Mouse (Mus musculus) testis, adult 2 months (tissue): ENCODE measurements around the gene Uba5. TPM values are rescaled to one million over a fixed set of nuclear protein-coding genes. Genes with fewer than 3 reads are reported as not detected.

Experiments used
- H3K27ac ChIP-seq: fragments of 200-500 bp; 2 replicates; pipeline ENCODE4 v1.5.1; 2012; ENCODE audit warnings: low read depth, low read length; ENCODE audit not compliant: control insufficient read depth, insufficient read depth
- H3K27me3 ChIP-seq: fragments of 200-500 bp; 2 replicates; pipeline ENCODE4 v1.6.1; 2012; ENCODE audit warnings: mild to moderate bottlenecking, low read length, moderate library complexity; ENCODE audit not compliant: control insufficient read depth, insufficient read depth
- H3K36me3 ChIP-seq: fragments of 200-500 bp; 2 replicates; pipeline ENCODE4 v1.6.1; 2012; ENCODE audit warnings: mild to moderate bottlenecking, low read length; ENCODE audit not compliant: control insufficient read depth, insufficient read depth
- H3K4me1 ChIP-seq: fragments of 200-500 bp; 2 replicates; pipeline ENCODE4 v1.6.1; 2012; ENCODE audit warnings: low read length; ENCODE audit not compliant: control insufficient read depth, insufficient read depth
- H3K4me3 ChIP-seq: fragments of 200-500 bp; 2 replicates; pipeline ENCODE4 v1.5.1; 2012; ENCODE audit warnings: low read depth, mild to moderate bottlenecking, low read length, moderate library complexity, mixed read lengths; ENCODE audit not compliant: control insufficient read depth
- CTCF ChIP-seq: fragments of 200-500 bp; IDR thresholded peaks from 2 replicates; pipeline ENCODE4 v1.5.1; 2012; ENCODE audit warnings: low read depth, mild to moderate bottlenecking, inconsistent platforms, low read length, moderate library complexity; ENCODE audit not compliant: control insufficient read depth, insufficient read depth, insufficient replicate concordance
- POLR2A ChIP-seq: fragments of 200-500 bp; IDR thresholded peaks from 2 replicates; pipeline ENCODE4 v1.6.1; 2012; ENCODE audit warnings: low read depth, mild to moderate bottlenecking, inconsistent platforms, low read length, moderate library complexity; ENCODE audit not compliant: control insufficient read depth
- polyA plus RNA-seq: library from polyadenylated mRNA; depleted of rRNA; stranded (reverse); fragments of >200 nt; gene quantifications from 2 replicates; pipeline ENCODE4 v1.2.3, GENCODE M21; 2012

Uba5 gene
- polyA plus RNA-seq, 1 experiment: 8.4 TPM

- TF ChIP-seq CTCF (no peak), POLR2A (no peak)
- Histone ChIP-seq H3K36me3 (no peaks in the 10 kb centered on the region), H3K27ac (no peak overlapping the region), H3K4me1 (no peaks in the 10 kb centered on the region; the same call in 1 of the 2 replicates), H3K27me3 (no peaks in the 10 kb centered on the region), H3K4me3 (no peak overlapping the region)
Observed at GRCm38 (mm10) chr9:104101458-104101857, 38.5 kb upstream of the Uba5 start.

- no peak overlapping the region for H3K4me3 ChIP-seq
- no peaks in the 10 kb centered on the region; the same call in 1 of the 2 replicates for H3K4me1 ChIP-seq
- H3K36me3 ChIP-seq: no peaks in the 10 kb centered on the region; the same call in 1 of the 2 replicates
- no peaks in the 10 kb centered on the region for H3K27me3 ChIP-seq
- TF ChIP-seq CTCF (no peak), POLR2A (no peak)
- no peak overlapping the region for H3K27ac ChIP-seq
Observed at GRCm38 (mm10) chr9:104100822-104101221, 37.9 kb upstream of the Uba5 start.

GRCm38 (mm10) chr9:104099060-104099459 is 36.1 kb upstream of the Uba5 start:
- no peak for TF ChIP-seq POLR2A
- TF ChIP-seq CTCF: no peak
- peaks cover 2% of the 10 kb centered on the region; the same call in 1 of the 2 replicates for H3K36me3 ChIP-seq
- H3K4me3 ChIP-seq: peak overlapping the region; percentile 67
- no peaks in the 10 kb centered on the region; the same call in 1 of the 2 replicates for H3K4me1 ChIP-seq
- no peaks in the 10 kb centered on the region for H3K27me3 ChIP-seq
- H3K27ac ChIP-seq: no peak overlapping the region

- TF ChIP-seq CTCF: no peak
- TF ChIP-seq POLR2A: no peak
- H3K36me3 ChIP-seq: peaks cover 2% of the 10 kb centered on the region; the same call in 1 of the 2 replicates
- H3K27me3 ChIP-seq: no peaks in the 10 kb centered on the region
- H3K27ac ChIP-seq: no peak overlapping the region
- H3K4me1 ChIP-seq: no peaks in the 10 kb centered on the region; the same call in 1 of the 2 replicates
- H3K4me3 ChIP-seq: no peak overlapping the region
Observed at GRCm38 (mm10) chr9:104098256-104098655, 35.3 kb upstream of the Uba5 start.

GRCm38 (mm10) chr9:104092945-104093344 is 30.0 kb upstream of the Uba5 start:
- peaks cover 5% of the 10 kb centered on the region; the same call in 1 of the 2 replicates for H3K36me3 ChIP-seq
- TF ChIP-seq CTCF (no peak), POLR2A (no peak)
- no peak overlapping the region for H3K27ac ChIP-seq
- H3K4me1 ChIP-seq: no peaks in the 10 kb centered on the region
- no peak overlapping the region for H3K4me3 ChIP-seq
- H3K27me3 ChIP-seq: no peaks in the 10 kb centered on the region

- Histone ChIP-seq H3K27ac (no peak overlapping the region), H3K4me1 (no peaks in the 10 kb centered on the region), H3K36me3 (peaks cover 10% of the 10 kb centered on the region), H3K27me3 (no peaks in the 10 kb centered on the region), H3K4me3 (no peak overlapping the region)
- no peak for TF ChIP-seq CTCF
- TF ChIP-seq POLR2A: no peak
Observed at GRCm38 (mm10) chr9:104088555-104088954, 25.6 kb upstream of the Uba5 start.

- peaks cover 7% of the 10 kb centered on the region for H3K36me3 ChIP-seq
- H3K27me3 ChIP-seq: no peaks in the 10 kb centered on the region
- TF ChIP-seq POLR2A: no peak
- no peak for TF ChIP-seq CTCF
- H3K27ac ChIP-seq: no peak overlapping the region
- H3K4me3 ChIP-seq: no peak overlapping the region
- no peaks in the 10 kb centered on the region for H3K4me1 ChIP-seq
Observed at GRCm38 (mm10) chr9:104085730-104086429, 22.9 kb upstream of the Uba5 start.
